Mouse (Mus musculus) MEL (cell line): Measurements from ENCODE around the gene Abhd11. TPM values are rescaled to one million over a fixed set of nuclear protein-coding genes. Genes with fewer than 3 reads are reported as not detected.

Experiments used
- DNase-seq: peaks from one replicate; pipeline ENCODE4 v3.0.0; 2011; ENCODE audit warnings: low read depth, low spot score
- H3K27ac ChIP-seq: 2 replicates; pipeline ENCODE4 v1.5.1; 2012; ENCODE audit warnings: low read depth, mild to moderate bottlenecking, control low read depth, low read length, moderate library complexity; ENCODE audit not compliant: control insufficient read depth
- H3K27me3 ChIP-seq, 2 experiments: fragments of 150-350 bp in 1 of 2; sonication (generic) in 1 of 2; 2 replicates each; pipeline ENCODE4 v1.6.1; 2012; ENCODE audit warnings: low read length in 2 of 2, mild to moderate bottlenecking in 2 of 2, improper control_type of control experiment in 1 of 2, moderate library complexity in 1 of 2; ENCODE audit not compliant: insufficient read depth in 2 of 2, control insufficient read depth in 1 of 2
- H3K36me3 ChIP-seq, 2 experiments: 2 replicates each; pipeline ENCODE4 v1.6.1; 2012 to 2014; ENCODE audit warnings: low read length in 2 of 2, improper control_type of control experiment in 1 of 2, inconsistent platforms in 1 of 2, mild to moderate bottlenecking in 1 of 2; ENCODE audit not compliant: insufficient read depth in 2 of 2, control insufficient read depth in 1 of 2
- H3K4me1 ChIP-seq, 2 experiments: fragments of 150-350 bp in 1 of 2; sonication (generic) in 1 of 2; 2 replicates each; pipeline ENCODE4 v1.6.1; 2012; ENCODE audit warnings: low read length in 2 of 2, improper control_type of control experiment in 1 of 2, mild to moderate bottlenecking in 1 of 2; ENCODE audit not compliant: insufficient read depth in 2 of 2, control insufficient read depth in 1 of 2
- H3K4me3 ChIP-seq, 2 experiments: fragments of 150-350 bp in 1 of 2; sonication (generic) in 1 of 2; 2 replicates each; pipeline ENCODE4 v1.5.1; 2012; ENCODE audit warnings: low read depth in 2 of 2, low read length in 2 of 2, mild to moderate bottlenecking in 2 of 2, moderate library complexity in 2 of 2, control low read depth in 1 of 2, improper control_type of control experiment in 1 of 2; ENCODE audit not compliant: control insufficient read depth in 1 of 2, insufficient read depth in 1 of 2
- H3K79me2 ChIP-seq: 2 replicates; pipeline ENCODE4 v1.6.1; 2012; ENCODE audit warnings: mild to moderate bottlenecking, low read length, moderate library complexity; ENCODE audit not compliant: control insufficient read depth, poor library complexity, insufficient read depth
- H3K9ac ChIP-seq: 2 replicates; pipeline ENCODE4 v1.6.1; 2012; ENCODE audit warnings: low read depth, mild to moderate bottlenecking, control low read depth, low read length, moderate library complexity; ENCODE audit not compliant: control insufficient read depth, poor library complexity, severe bottlenecking
- H3K9me3 ChIP-seq: fragments of 150-350 bp; sonication (generic); replicated peaks from 2 replicates; pipeline ENCODE4 v1.6.1; 2012; ENCODE audit warnings: mild to moderate bottlenecking, low read length, improper control_type of control experiment, moderate library complexity; ENCODE audit not compliant: insufficient read depth
- BHLHE40 ChIP-seq: IDR thresholded peaks from 2 replicates; pipeline ENCODE4 v1.6.1; 2012; ENCODE audit warnings: low read depth, mild to moderate bottlenecking, inconsistent platforms, low read length, improper control_type of control experiment, borderline replicate concordance
- CHD1 ChIP-seq: IDR thresholded peaks from 2 replicates; pipeline ENCODE4 v1.6.1; 2012; ENCODE audit warnings: low read depth, mild to moderate bottlenecking, inconsistent platforms, low read length, improper control_type of control experiment
- CHD2 ChIP-seq: IDR thresholded peaks from 2 replicates; pipeline ENCODE4 v1.6.1; 2011; ENCODE audit warnings: low read length, improper control_type of control experiment
- CTCF ChIP-seq, 3 experiments: IDR thresholded peaks in 2 of 3; conservative IDR thresholded peaks in 1 of 3; 2 replicates each; pipeline ENCODE4 v1.5.1; 2011 to 2012; ENCODE audit warnings: low read length in 3 of 3, low read depth in 2 of 3, mild to moderate bottlenecking in 2 of 3, improper control_type of control experiment in 1 of 3, inconsistent platforms in 1 of 3, mixed read lengths in 1 of 3, moderate library complexity in 1 of 3; ENCODE audit not compliant: control insufficient read depth in 1 of 3, insufficient read depth in 1 of 3, poor library complexity in 1 of 3, severe bottlenecking in 1 of 3
- E2F4 ChIP-seq: IDR thresholded peaks from 2 replicates; pipeline ENCODE4 v1.6.1; 2011; ENCODE audit warnings: low read depth, low read length, improper control_type of control experiment, borderline replicate concordance
- ELF1 ChIP-seq: IDR thresholded peaks from 2 replicates; pipeline ENCODE4 v1.6.1; 2014; ENCODE audit warnings: low read depth, mild to moderate bottlenecking, inconsistent platforms, low read length, improper control_type of control experiment, moderate library complexity
- ETS1 ChIP-seq: IDR thresholded peaks from 2 replicates; pipeline ENCODE4 v1.6.1; 2012; ENCODE audit warnings: low read depth, mild to moderate bottlenecking, inconsistent platforms, low read length, improper control_type of control experiment, moderate library complexity
- GABPA ChIP-seq: IDR thresholded peaks from 2 replicates; pipeline ENCODE4 v1.6.1; 2012; ENCODE audit warnings: low read depth, mild to moderate bottlenecking, inconsistent platforms, low read length, improper control_type of control experiment, moderate library complexity
- GATA1 ChIP-seq: IDR thresholded peaks from 2 replicates; pipeline ENCODE4 v1.6.1; 2011; ENCODE audit warnings: low read depth, low read length, improper control_type of control experiment
- HCFC1 ChIP-seq: IDR thresholded peaks from 2 replicates; pipeline ENCODE4 v1.6.1; 2012; ENCODE audit warnings: low read depth, mild to moderate bottlenecking, inconsistent platforms, low read length, improper control_type of control experiment, moderate library complexity
- JUND ChIP-seq: IDR thresholded peaks from 2 replicates; pipeline ENCODE4 v1.6.1; 2011; ENCODE audit warnings: low read depth, mild to moderate bottlenecking, improper control_type of control experiment, low read length
- KAT2A ChIP-seq: conservative IDR thresholded peaks from 2 replicates; pipeline ENCODE4 v1.6.1; 2012; ENCODE audit warnings: low read depth, low read length, improper control_type of control experiment, inconsistent platforms
- MAFK ChIP-seq: IDR thresholded peaks from 2 replicates; pipeline ENCODE4 v1.6.1; 2011; ENCODE audit warnings: low read depth, mild to moderate bottlenecking, low read length, improper control_type of control experiment, borderline replicate concordance
- MAX ChIP-seq: IDR thresholded peaks from 2 replicates; pipeline ENCODE4 v1.6.1; 2011; ENCODE audit warnings: low read length, improper control_type of control experiment
- MAZ ChIP-seq: IDR thresholded peaks from 2 replicates; pipeline ENCODE4 v1.6.1; 2012; ENCODE audit warnings: low read depth, mild to moderate bottlenecking, inconsistent platforms, low read length, improper control_type of control experiment
- MEF2A ChIP-seq: IDR thresholded peaks from 2 replicates; pipeline ENCODE4 v1.6.1; 2014; ENCODE audit warnings: low read depth, mild to moderate bottlenecking, inconsistent platforms, low read length, improper control_type of control experiment; ENCODE audit not compliant: poor library complexity, insufficient replicate concordance, severe bottlenecking; ENCODE audit errors: extremely low read depth
- MXI1 ChIP-seq: IDR thresholded peaks from 2 replicates; pipeline ENCODE4 v1.6.1; 2011; ENCODE audit warnings: mild to moderate bottlenecking, low read depth, low read length, improper control_type of control experiment
- MYB ChIP-seq: IDR thresholded peaks from 2 replicates; pipeline ENCODE4 v1.6.1; 2011; ENCODE audit warnings: mild to moderate bottlenecking, low read depth, low read length, improper control_type of control experiment
- MYC ChIP-seq: IDR thresholded peaks from 2 replicates; pipeline ENCODE4 v1.6.1; 2011; ENCODE audit warnings: low read depth, mild to moderate bottlenecking, low read length, improper control_type of control experiment, moderate library complexity
- NELFE ChIP-seq: IDR thresholded peaks from 2 replicates; pipeline ENCODE4 v1.6.1; 2011; ENCODE audit warnings: low read depth, low read length, improper control_type of control experiment
- POLR2A ChIP-seq, 2 experiments: IDR thresholded peaks; 2 replicates each; pipeline ENCODE4 v1.6.1; 2011 to 2012; ENCODE audit warnings: low read length in 2 of 2, mild to moderate bottlenecking in 2 of 2, control low read depth in 1 of 2, improper control_type of control experiment in 1 of 2, low read depth in 1 of 2, moderate library complexity in 1 of 2; ENCODE audit not compliant: control insufficient read depth in 1 of 2, insufficient read depth in 1 of 2, poor library complexity in 1 of 2
- POLR2AphosphoS2 ChIP-seq: IDR thresholded peaks from 2 replicates; pipeline ENCODE4 v1.6.1; 2011; ENCODE audit warnings: low read length, improper control_type of control experiment
- POLR2AphosphoS5 ChIP-seq: IDR thresholded peaks from 2 replicates; pipeline ENCODE4 v1.6.1; 2012; ENCODE audit warnings: low read depth, borderline replicate concordance, mild to moderate bottlenecking, inconsistent platforms, low read length, moderate library complexity, mixed read lengths
- RAD21 ChIP-seq: IDR thresholded peaks from 2 replicates; pipeline ENCODE4 v1.6.1; 2011; ENCODE audit warnings: mild to moderate bottlenecking, low read depth, low read length, improper control_type of control experiment
- RCOR1 ChIP-seq: IDR thresholded peaks from 2 replicates; pipeline ENCODE4 v1.6.1; 2012; ENCODE audit warnings: low read depth, mild to moderate bottlenecking, inconsistent platforms, low read length, improper control_type of control experiment
- SIN3A ChIP-seq: IDR thresholded peaks from 2 replicates; pipeline ENCODE4 v1.6.1; 2012; ENCODE audit warnings: low read length, improper control_type of control experiment, inconsistent platforms
- SMC3 ChIP-seq: IDR thresholded peaks from 2 replicates; pipeline ENCODE4 v1.6.1; 2011; ENCODE audit warnings: low read depth, low read length, improper control_type of control experiment
- TAL1 ChIP-seq: IDR thresholded peaks from 2 replicates; pipeline ENCODE4 v1.6.1; 2012; ENCODE audit warnings: mild to moderate bottlenecking, inconsistent platforms, low read length, moderate library complexity, mixed read lengths
- TBP ChIP-seq: IDR thresholded peaks from 2 replicates; pipeline ENCODE4 v1.8.0; 2011; ENCODE audit warnings: low read depth, low read length, improper control_type of control experiment
- TCF12 ChIP-seq: IDR thresholded peaks from 2 replicates; pipeline ENCODE4 v1.6.1; 2014; ENCODE audit warnings: low read depth, mild to moderate bottlenecking, inconsistent platforms, low read length, improper control_type of control experiment, moderate library complexity
- USF1 ChIP-seq: IDR thresholded peaks from 2 replicates; pipeline ENCODE4 v1.6.1; 2014; ENCODE audit warnings: low read depth, mild to moderate bottlenecking, inconsistent platforms, low read length, improper control_type of control experiment, moderate library complexity
- USF2 ChIP-seq, 2 experiments: IDR thresholded peaks; 2 replicates each; pipeline ENCODE4 v1.6.1; 2011 to 2012; ENCODE audit warnings: improper control_type of control experiment in 2 of 2, low read length in 2 of 2, borderline replicate concordance in 1 of 2, inconsistent platforms in 1 of 2, low read depth in 1 of 2, mild to moderate bottlenecking in 1 of 2; ENCODE audit not compliant: insufficient read depth in 1 of 2
- ZC3H11A ChIP-seq: IDR thresholded peaks from 2 replicates; pipeline ENCODE4 v1.6.1; 2012; ENCODE audit warnings: low read depth, mild to moderate bottlenecking, inconsistent platforms, low read length, improper control_type of control experiment
- ZKSCAN1 ChIP-seq: IDR thresholded peaks from 2 replicates; pipeline ENCODE4 v1.6.1; 2012; ENCODE audit warnings: low read depth, mild to moderate bottlenecking, inconsistent platforms, low read length, improper control_type of control experiment, moderate library complexity
- ZMIZ1 ChIP-seq: IDR thresholded peaks from 2 replicates; pipeline ENCODE4 v1.6.1; 2012; ENCODE audit warnings: low read depth, mild to moderate bottlenecking, inconsistent platforms, low read length, improper control_type of control experiment, moderate library complexity
- ZNF384 ChIP-seq: IDR thresholded peaks from 2 replicates; pipeline ENCODE4 v1.6.1; 2012; ENCODE audit warnings: low read depth, mild to moderate bottlenecking, inconsistent platforms, low read length, improper control_type of control experiment
- polyA plus RNA-seq, 2 experiments: library from polyadenylated mRNA; stranded (reverse) in 1 of 2; unstranded in 1 of 2; fragments of >175 nt in 1 of 2; fragments of >200 nt in 1 of 2; gene quantifications; 2 replicates each; pipeline versions ENCODE4 v1.2.1 to v1.2.4; 2012; ENCODE audit warnings: low replicate concordance in 2 of 2, low read depth in 1 of 2; ENCODE audit not compliant: insufficient read length in 2 of 2, insufficient read depth in 1 of 2, missing spikeins in 1 of 2
- total RNA-seq: library from RNA; depleted of rRNA; stranded (reverse); fragments of 300-350 nt; gene quantifications from 2 replicates; pipeline ENCODE4 v1.2.3, GENCODE M21; 2012

Abhd11 gene
- total and polyA plus RNA-seq, 3 experiments, result 51.7 to 55.9 TPM; not detected in 1

GRCm38 (mm10) chr5:135023344-135024173 lies 14.6 kb downstream of the Abhd11 start, which contains the start of gene Stx1a:
Gene Stx1a, plus strand, starts transcription at chr5:135023482.
- Histone ChIP-seq H3K9me3 (no peaks in the 10 kb centered on the region), H3K79me2 (peaks cover 2% of the 10 kb centered on the region; the same call in 1 of the 2 replicates), H3K4me3 (peak within 1 kb of the TSS; percentile 82 to 90), H3K4me1 (peaks cover 10 to 28% of the 10 kb centered on the region in 2 experiments), H3K9ac (peak within 1 kb of the TSS; percentile 80), H3K27me3 (no peaks in the 10 kb centered on the region), H3K27ac (0 out of 2 replicates have a peak within 1 kb of the TSS, but pooled peaks have one; percentile 28), H3K36me3 (peaks cover 0 to 17% of the 10 kb centered on the region in 2 experiments; a peak in 2 of 4 replicates)
- DNase-seq, result peak; percentile 95
- TF ChIP-seq POLR2AphosphoS5, result no peak
- no peak for TF ChIP-seq TAL1
- no peak; the same call in 1 of the 2 replicates for TF ChIP-seq KAT2A
- TF ChIP-seq NELFE, result peak; percentile 81
- TF ChIP-seq MAX, result peak; percentile 33; the same call in 1 of the 2 replicates
- TF ChIP-seq MYC, result 0 out of 2 replicates have a peak, but pooled peaks have one; percentile 34
- TF ChIP-seq SIN3A, result peak; percentile 60; the same call in 1 of the 2 replicates
- TF ChIP-seq MAFK, result no peak
- TF ChIP-seq GATA1, result no peak
- TF ChIP-seq TCF12, result peak; percentile 47; the same call in 1 of the 2 replicates
- no peak for TF ChIP-seq E2F4
- TF ChIP-seq POLR2A (IDR thresholded peaks at IDR 0.05; ENCODE audit: control insufficient read depth in 1 of 2, insufficient read depth in 1 of 2, low read depth in 1 of 2, low read length in 2 of 2, poor library complexity in 1 of 2), result peak; percentile 76 to 81
- TF ChIP-seq RCOR1, result no peak
- TF ChIP-seq MXI1, result peak; percentile 74; the same call in 1 of the 2 replicates
- TF ChIP-seq CHD1, result no peak
- no peak for TF ChIP-seq USF1
- TF ChIP-seq ZNF384, result no peak
- no peak for TF ChIP-seq JUND
- TF ChIP-seq ZMIZ1, result no peak
- no peak for TF ChIP-seq CTCF (IDR thresholded peaks at IDR 0.05 in 2 of 3, conservative IDR thresholded peaks at IDR 0.05 in 1 of 3; ENCODE audit: control insufficient read depth in 1 of 3, insufficient read depth in 1 of 3, low read depth in 2 of 3, low read length in 3 of 3, poor library complexity in 1 of 3, severe bottlenecking in 1 of 3)
- peak; percentile 27; the same call in 1 of the 2 replicates for TF ChIP-seq TBP
- TF ChIP-seq BHLHE40, result no peak
- no peak for TF ChIP-seq USF2 (IDR thresholded peaks at IDR 0.05; ENCODE audit: borderline replicate concordance in 1 of 2, insufficient read depth in 1 of 2, low read depth in 1 of 2, low read length in 2 of 2)
- no peak for TF ChIP-seq ETS1
- TF ChIP-seq RAD21, result no peak
- TF ChIP-seq CHD2, result no peak
- no peak for TF ChIP-seq ZKSCAN1
- TF ChIP-seq ZC3H11A, result no peak
- TF ChIP-seq SMC3, result no peak
- no peak for TF ChIP-seq ELF1
- TF ChIP-seq MAZ, result no peak
- no peak for TF ChIP-seq GABPA
- TF ChIP-seq HCFC1, result peak; percentile 58
- peak; percentile 78; the same call in 1 of the 2 replicates for TF ChIP-seq POLR2AphosphoS2
- TF ChIP-seq MEF2A, result no peak
- TF ChIP-seq MYB, result no peak
